Mouse (Mus musculus): ENCODE data around the gene Cdk17. TPM values are rescaled to one million over a fixed set of nuclear protein-coding genes. Genes with fewer than 3 reads are reported as not detected.
A peak's percentile ranks its signal among the peaks of the same experiment; 100 is the strongest.

The Cdk17 gene
- polyA plus RNA-seq, 1 experiment, result 147 TPM

GRCm38 (mm10) chr10:93279062-93279461, 118.4 kb downstream of the Cdk17 start:
- DNase-seq (ENCODE audit: extremely low spot score in 1 of 2, low spot score in 1 of 2), result no peak

- DNase-seq (ENCODE audit: extremely low spot score in 1 of 2, low spot score in 1 of 2), result peak; percentile 72 to 79
Observed at GRCm38 (mm10) chr10:93280586-93280985, 119.9 kb downstream of the Cdk17 start.

GRCm38 (mm10) chr10:93281092-93281491, 120.4 kb downstream of the Cdk17 start:
- peak in 1 of 2 experiments; percentile 61 for DNase-seq (ENCODE audit: extremely low spot score in 1 of 2, low spot score in 1 of 2)

GRCm38 (mm10) chr10:93282526-93282964, 121.9 kb downstream of the Cdk17 start:
- DNase-seq (ENCODE audit: extremely low spot score in 1 of 2, low spot score in 1 of 2), result no peak

- DNase-seq (ENCODE audit: extremely low spot score in 1 of 2, low spot score in 1 of 2), result no peak
Observed at GRCm38 (mm10) chr10:93283258-93283657, 122.6 kb downstream of the Cdk17 start.

- DNase-seq (ENCODE audit: extremely low spot score in 1 of 2, low spot score in 1 of 2), result no peak
Observed at GRCm38 (mm10) chr10:93285489-93285888, 124.8 kb downstream of the Cdk17 start.

GRCm38 (mm10) chr10:93287551-93288145, 127.0 kb downstream of the Cdk17 start:
- DNase-seq (ENCODE audit: extremely low spot score in 1 of 2, low spot score in 1 of 2), result no peak

- peak in 1 of 2 experiments; percentile 81 for DNase-seq (ENCODE audit: extremely low spot score in 1 of 2, low spot score in 1 of 2)
Observed at GRCm38 (mm10) chr10:93288336-93288735, 127.7 kb downstream of the Cdk17 start.

GRCm38 (mm10) chr10:93289404-93289803, 128.7 kb downstream of the Cdk17 start:
- DNase-seq (ENCODE audit: extremely low spot score in 1 of 2, low spot score in 1 of 2), result no peak

- peak in 1 of 2 experiments; percentile 36 for DNase-seq (ENCODE audit: extremely low spot score in 1 of 2, low spot score in 1 of 2)
Observed at GRCm38 (mm10) chr10:93291352-93291751, 130.7 kb downstream of the Cdk17 start.

- peak; percentile 69 to 93 for DNase-seq (ENCODE audit: extremely low spot score in 1 of 2, low spot score in 1 of 2)
Observed at GRCm38 (mm10) chr10:93291843-93292242, 131.2 kb downstream of the Cdk17 start.

GRCm38 (mm10) chr10:93293621-93294020, 132.9 kb downstream of the Cdk17 start:
- no peak for DNase-seq (ENCODE audit: extremely low spot score in 1 of 2, low spot score in 1 of 2)

GRCm38 (mm10) chr10:93294547-93295219, 134.0 kb downstream of the Cdk17 start:
- DNase-seq (ENCODE audit: extremely low spot score in 1 of 2, low spot score in 1 of 2), result no peak

- DNase-seq (ENCODE audit: extremely low spot score in 1 of 2, low spot score in 1 of 2), result no peak
Observed at GRCm38 (mm10) chr10:93297774-93298173, 137.1 kb downstream of the Cdk17 start.

- no peak for DNase-seq (ENCODE audit: extremely low spot score in 1 of 2, low spot score in 1 of 2)
Observed at GRCm38 (mm10) chr10:93298208-93298607, 137.5 kb downstream of the Cdk17 start.

- DNase-seq (ENCODE audit: extremely low spot score in 1 of 2, low spot score in 1 of 2), result no peak
Observed at GRCm38 (mm10) chr10:93301831-93302230, 141.2 kb downstream of the Cdk17 start.

GRCm38 (mm10) chr10:93303231-93303630, 142.6 kb downstream of the Cdk17 start:
- no peak for DNase-seq (ENCODE audit: extremely low spot score in 1 of 2, low spot score in 1 of 2)

- no peak for DNase-seq (ENCODE audit: extremely low spot score in 1 of 2, low spot score in 1 of 2)
Observed at GRCm38 (mm10) chr10:93305946-93306345, 145.3 kb downstream of the Cdk17 start.

GRCm38 (mm10) chr10:93306367-93306766, 145.7 kb downstream of the Cdk17 start:
- no peak for DNase-seq (ENCODE audit: extremely low spot score in 1 of 2, low spot score in 1 of 2)

- peak in 1 of 2 experiments; percentile 63 for DNase-seq (ENCODE audit: extremely low spot score in 1 of 2, low spot score in 1 of 2)
Observed at GRCm38 (mm10) chr10:93309131-93309933, 148.7 kb downstream of the Cdk17 start.

GRCm38 (mm10) chr10:93309934-93310621, 149.4 kb downstream of the Cdk17 start:
- no peak for DNase-seq (ENCODE audit: extremely low spot score in 1 of 2, low spot score in 1 of 2)
